Mouse (Mus musculus): Measurements from ENCODE around the gene Pdhx. TPM values are rescaled to one million over a fixed set of nuclear protein-coding genes. Genes with fewer than 3 reads are reported as not detected.

Pdhx gene
- total RNA-seq, 1 experiment = 35.6 TPM

DNA sequence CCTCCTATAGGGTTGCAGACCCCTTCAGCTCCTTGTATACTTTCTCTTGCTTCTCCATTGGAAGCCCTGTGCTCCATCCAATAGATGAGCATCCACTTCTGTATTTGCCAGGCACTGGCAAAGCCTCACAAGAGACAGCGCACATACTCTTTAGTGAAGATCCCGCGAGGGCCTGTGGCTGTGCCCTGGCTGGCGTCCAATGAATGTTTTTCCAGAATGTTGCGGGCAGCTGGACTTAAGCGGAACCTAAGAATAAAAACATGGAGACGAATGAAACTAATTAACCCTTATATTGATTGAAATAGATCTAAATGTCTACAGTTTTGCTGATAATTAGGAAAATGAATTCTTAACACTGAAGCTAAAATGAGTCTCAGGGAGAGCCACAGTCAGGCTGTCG is 32.4 kb downstream of the Pdhx start:
- no peak overlapping the region for H3K9ac ChIP-seq (ENCODE audit: insufficient read depth, low read depth, low read length, poor library complexity, severe bottlenecking)
- no peak for DNase-seq (ENCODE audit: low read depth, low spot score)
- in situ Hi-C loops (cut with MboI; ENCODE audit: low sequenced_read_pairs in 2 of 2, unreplicated experiment in 2 of 2) = no loop called here

DNA sequence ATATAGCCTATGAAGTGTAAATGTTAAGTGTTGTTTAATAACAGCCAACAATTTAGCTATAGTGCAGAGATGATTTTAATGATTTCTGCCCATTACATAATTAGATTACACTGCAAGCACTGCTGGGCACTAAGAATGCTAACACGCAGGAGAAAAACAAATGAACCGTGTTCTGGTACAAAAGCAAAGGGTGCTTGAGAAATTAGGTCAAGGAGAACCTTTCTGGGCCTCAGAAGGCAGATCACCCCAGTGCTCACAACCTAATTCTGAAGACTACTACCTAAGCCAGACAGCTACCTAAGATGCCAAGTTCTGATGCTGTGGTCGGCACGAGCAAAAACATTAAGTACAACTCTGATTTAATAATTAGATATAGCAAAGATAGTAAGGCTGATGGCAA is 35.5 kb downstream of the Pdhx start:
- no peak overlapping the region for H3K27ac ChIP-seq (ENCODE audit: insufficient read depth, low read depth, low read length, poor library complexity, severe bottlenecking)
- H3K4me1 ChIP-seq (ENCODE audit: control insufficient read depth in 2 of 2, insufficient read depth in 2 of 2, low read length in 2 of 2, poor library complexity in 1 of 2) = no peaks in the 10 kb centered on the region
- no peaks in the 10 kb centered on the region for H3K9me3 ChIP-seq (ENCODE audit: control insufficient read depth, insufficient read depth, low read depth, low read length)
- DNase-seq (ENCODE audit: low read depth, low spot score) = no peak
- no peak overlapping the region for H3K9ac ChIP-seq (ENCODE audit: insufficient read depth, low read depth, low read length, poor library complexity, severe bottlenecking)
- no peak overlapping the region for H3K4me3 ChIP-seq (ENCODE audit: insufficient read depth in 1 of 2, low read depth in 1 of 2, low read length in 2 of 2, poor library complexity in 1 of 2, severe bottlenecking in 1 of 2)
- H3K36me3 ChIP-seq (ENCODE audit: control insufficient read depth, insufficient read depth, low read length, poor library complexity, severe bottlenecking) = peaks cover 2% of the 10 kb centered on the region
- TF ChIP-seq MAFK (IDR thresholded peaks at IDR 0.05; ENCODE audit: insufficient read depth, low read depth, low read length) = no peak
- TF ChIP-seq ZNF384 (IDR thresholded peaks at IDR 0.05; ENCODE audit: low read depth, low read length) = no peak
- no peak for TF ChIP-seq HCFC1 (IDR thresholded peaks at IDR 0.05; ENCODE audit: borderline replicate concordance, insufficient read depth, low read length)
- TF ChIP-seq ZC3H11A (IDR thresholded peaks at IDR 0.05; ENCODE audit: borderline replicate concordance, low read depth, low read length) = no peak
- no peak for TF ChIP-seq CHD2 (IDR thresholded peaks at IDR 0.05; ENCODE audit: low read depth, low read length)
- in situ Hi-C loops (cut with MboI; ENCODE audit: low sequenced_read_pairs in 2 of 2, unreplicated experiment in 2 of 2) = no loop called here

More for the DNA sequence above, 32.4 kb downstream of the Pdhx start:
- Histone ChIP-seq H3K4me1 (ENCODE audit: control insufficient read depth in 2 of 2, insufficient read depth in 2 of 2, low read length in 2 of 2, poor library complexity in 1 of 2) (no peaks in the 10 kb centered on the region), H3K4me3 (ENCODE audit: insufficient read depth in 1 of 2, low read depth in 1 of 2, low read length in 2 of 2, poor library complexity in 1 of 2, severe bottlenecking in 1 of 2) (no peak overlapping the region), H3K27ac (ENCODE audit: insufficient read depth, low read depth, low read length, poor library complexity, severe bottlenecking) (no peak overlapping the region), H3K36me3 (ENCODE audit: control insufficient read depth, insufficient read depth, low read length, poor library complexity, severe bottlenecking) (peaks cover 2% of the 10 kb centered on the region; the same call in 1 of the 2 replicates), H3K9me3 (ENCODE audit: control insufficient read depth, insufficient read depth, low read depth, low read length) (no peaks in the 10 kb centered on the region)
- TF ChIP-seq ZC3H11A (IDR thresholded peaks at IDR 0.05; ENCODE audit: borderline replicate concordance, low read depth, low read length) (no peak), HCFC1 (IDR thresholded peaks at IDR 0.05; ENCODE audit: borderline replicate concordance, insufficient read depth, low read length) (no peak), CHD2 (IDR thresholded peaks at IDR 0.05; ENCODE audit: low read depth, low read length) (no peak), MAFK (IDR thresholded peaks at IDR 0.05; ENCODE audit: insufficient read depth, low read depth, low read length) (no peak), ZNF384 (IDR thresholded peaks at IDR 0.05; ENCODE audit: low read depth, low read length) (no peak)

DNA sequence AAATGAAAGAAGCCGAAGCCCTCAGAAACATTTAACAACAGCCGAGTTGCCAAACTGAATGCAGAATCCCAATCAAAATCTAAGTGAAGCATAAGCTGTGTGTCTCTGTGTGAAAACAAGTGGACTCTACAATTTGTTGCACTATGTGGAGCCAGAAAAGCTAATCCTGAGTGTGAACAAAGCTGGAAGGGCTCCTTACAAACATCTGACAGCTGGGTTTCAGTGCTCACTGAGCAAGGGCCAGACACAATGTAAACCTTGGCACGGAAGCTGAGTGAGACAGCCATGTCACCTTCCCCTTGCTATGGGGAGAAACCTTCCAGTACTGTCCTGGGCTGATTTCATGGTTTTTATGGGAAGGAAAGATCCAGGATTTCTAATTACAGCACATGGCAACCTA is 50.6 kb downstream of the Pdhx start:
- in situ Hi-C loops (cut with MboI; ENCODE audit: low sequenced_read_pairs in 2 of 2, unreplicated experiment in 2 of 2) = no loop called here
- TF ChIP-seq CHD2 (IDR thresholded peaks at IDR 0.05; ENCODE audit: low read depth, low read length) (no peak), ZC3H11A (IDR thresholded peaks at IDR 0.05; ENCODE audit: borderline replicate concordance, low read depth, low read length) (no peak), MAFK (IDR thresholded peaks at IDR 0.05; ENCODE audit: insufficient read depth, low read depth, low read length) (no peak), HCFC1 (IDR thresholded peaks at IDR 0.05; ENCODE audit: borderline replicate concordance, insufficient read depth, low read length) (no peak), ZNF384 (IDR thresholded peaks at IDR 0.05; ENCODE audit: low read depth, low read length) (no peak)

DNA sequence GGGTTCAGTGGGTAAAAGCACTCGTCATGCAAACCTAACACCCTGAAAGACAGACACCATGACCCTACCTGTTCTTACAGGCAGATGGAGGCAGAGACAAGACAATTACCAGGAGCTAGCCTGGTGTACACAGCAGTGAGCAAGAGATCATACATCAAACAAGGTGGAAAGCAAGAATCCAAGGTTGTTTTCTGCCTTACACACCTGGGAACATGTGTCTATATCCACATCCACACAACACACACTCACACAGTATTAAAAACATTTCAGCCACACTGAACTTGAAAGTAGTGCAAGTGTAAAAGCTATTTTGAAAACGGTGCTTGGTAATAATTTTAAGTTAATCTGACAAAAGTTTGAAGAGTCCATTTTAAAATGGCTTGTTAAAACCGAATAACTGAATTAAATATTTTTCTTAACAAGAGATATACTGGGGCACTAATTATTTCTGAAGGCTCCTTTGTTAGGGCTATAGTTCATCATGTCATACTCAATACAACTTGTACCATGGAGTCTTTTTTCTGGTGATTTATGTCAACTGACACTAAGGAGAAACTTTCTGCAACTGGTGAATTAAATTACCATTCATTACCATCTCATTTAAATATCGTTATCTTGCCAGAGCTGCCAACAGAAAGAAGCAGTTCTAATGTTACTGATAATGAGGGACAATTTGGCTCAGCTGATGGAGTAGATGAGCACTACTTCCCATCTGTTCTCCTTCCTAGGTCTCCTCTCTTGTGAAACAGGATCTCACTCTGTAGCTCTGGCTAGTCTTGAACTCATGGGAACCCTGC is 52.9 kb downstream of the Pdhx start:
- in situ Hi-C loops (cut with MboI; ENCODE audit: low sequenced_read_pairs in 2 of 2, unreplicated experiment in 2 of 2) = no loop called here
- no peak for DNase-seq (ENCODE audit: low read depth, low spot score)
- H3K27ac ChIP-seq (ENCODE audit: insufficient read depth, low read depth, low read length, poor library complexity, severe bottlenecking) = no peak overlapping the region
- H3K4me1 ChIP-seq (ENCODE audit: control insufficient read depth in 2 of 2, insufficient read depth in 2 of 2, low read length in 2 of 2, poor library complexity in 1 of 2) = no peaks in the 10 kb centered on the region
- no peak overlapping the region for H3K4me3 ChIP-seq (ENCODE audit: insufficient read depth in 1 of 2, low read depth in 1 of 2, low read length in 2 of 2, poor library complexity in 1 of 2, severe bottlenecking in 1 of 2)
- H3K36me3 ChIP-seq (ENCODE audit: control insufficient read depth, insufficient read depth, low read length, poor library complexity, severe bottlenecking) = peaks cover 4% of the 10 kb centered on the region
- no peak for TF ChIP-seq ZNF384 (IDR thresholded peaks at IDR 0.05; ENCODE audit: low read depth, low read length)
- no peak for TF ChIP-seq MAFK (IDR thresholded peaks at IDR 0.05; ENCODE audit: insufficient read depth, low read depth, low read length)
- no peak for TF ChIP-seq ZC3H11A (IDR thresholded peaks at IDR 0.05; ENCODE audit: borderline replicate concordance, low read depth, low read length)
- TF ChIP-seq CHD2 (IDR thresholded peaks at IDR 0.05; ENCODE audit: low read depth, low read length) = no peak
- TF ChIP-seq HCFC1 (IDR thresholded peaks at IDR 0.05; ENCODE audit: borderline replicate concordance, insufficient read depth, low read length) = no peak
- no peaks in the 10 kb centered on the region for H3K9me3 ChIP-seq (ENCODE audit: control insufficient read depth, insufficient read depth, low read depth, low read length)
- H3K9ac ChIP-seq (ENCODE audit: insufficient read depth, low read depth, low read length, poor library complexity, severe bottlenecking) = no peak overlapping the region

More for the DNA sequence above, 50.6 kb downstream of the Pdhx start:
- Histone ChIP-seq H3K4me3 (ENCODE audit: insufficient read depth in 1 of 2, low read depth in 1 of 2, low read length in 2 of 2, poor library complexity in 1 of 2, severe bottlenecking in 1 of 2) (no peak overlapping the region), H3K36me3 (ENCODE audit: control insufficient read depth, insufficient read depth, low read length, poor library complexity, severe bottlenecking) (peaks cover 4% of the 10 kb centered on the region), H3K4me1 (ENCODE audit: control insufficient read depth in 2 of 2, insufficient read depth in 2 of 2, low read length in 2 of 2, poor library complexity in 1 of 2) (no peaks in the 10 kb centered on the region), H3K9me3 (ENCODE audit: control insufficient read depth, insufficient read depth, low read depth, low read length) (no peaks in the 10 kb centered on the region), H3K27ac (ENCODE audit: insufficient read depth, low read depth, low read length, poor library complexity, severe bottlenecking) (no peak overlapping the region), H3K9ac (ENCODE audit: insufficient read depth, low read depth, low read length, poor library complexity, severe bottlenecking) (no peak overlapping the region)
- DNase-seq (ENCODE audit: low read depth, low spot score) = no peak

Measured in ES-E14 (cell line).